Comparison of ENCODE assay signal across 9 mouse cellular contexts in the genomic region with DNA sequence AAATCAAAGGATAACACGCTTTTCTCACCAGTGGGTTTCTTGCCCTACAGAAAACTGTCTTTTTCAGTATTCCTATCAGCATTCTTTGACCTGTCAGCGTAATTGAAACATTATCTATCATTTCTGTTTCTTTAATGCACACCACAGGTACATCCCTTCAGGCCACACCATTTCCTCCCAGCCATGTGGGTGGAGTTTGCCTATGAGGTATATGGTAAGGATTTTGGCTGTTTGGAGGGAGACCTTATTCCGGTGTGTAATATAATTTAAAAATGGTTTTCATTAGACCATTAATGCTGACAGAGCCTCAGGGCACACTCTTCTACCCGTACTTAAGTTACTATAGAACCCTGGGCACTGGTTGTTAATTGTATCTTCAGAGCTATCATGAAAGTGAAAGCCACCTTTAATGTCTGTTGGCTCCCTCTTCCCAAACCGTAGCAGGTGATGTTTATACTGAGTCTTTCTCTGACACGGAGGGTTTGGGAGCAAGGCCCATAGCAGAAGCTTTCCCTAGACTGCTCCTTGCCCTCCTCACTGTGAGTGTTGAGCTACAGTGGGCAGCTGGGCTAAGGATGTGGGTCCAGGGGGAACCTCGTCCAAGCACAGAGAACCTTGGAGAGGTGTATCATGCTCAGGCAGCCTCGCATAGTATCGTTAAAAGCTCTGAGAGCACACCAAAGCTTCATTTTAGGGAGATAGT. TPM values are rescaled to one million over a fixed set of nuclear protein-coding genes. Genes with fewer than 3 reads are reported as not detected.
A peak's percentile ranks its signal among the peaks of the same experiment; 100 is the strongest.
DNase-seq lines count a peak whose midpoint lies in the region; ATAC-seq and TF ChIP-seq lines count a peak whose summit lies in the region.
"Had no signal": no experiment of that assay in that cellular context is flagged by ENCODE, and none has a peak within 500 bp of the region (broad histone marks: within the 10 kb centered on the region; RNA-seq: fewer than 3 reads in every experiment).

No protein-coding gene starts in this region.

- no peak for ATAC-seq in kidney, embryonic 16.5 days (ENCODE audit: low FRiP score, low TSS enrichment)
- ATAC-seq in liver, embryonic 13.5 days (ENCODE audit: low read depth) = no peak
- no peak for ATAC-seq in midbrain, embryonic 16.5 days

- H3K79me3 ChIP-seq in C2C12 (ENCODE audit: low read depth) = peaks cover 26% of the 10 kb centered on the region

- H3K79me2 ChIP-seq in C2C12 (ENCODE audit: control insufficient read depth, insufficient read depth) = peaks cover 69% of the 10 kb centered on the region

- H3K4me2 ChIP-seq in kidney, embryonic 16.5 days (replicated peaks; ENCODE audit: low read depth, low read length) = peak overlapping the region; percentile 25
- 0 out of 2 replicates have a peak overlapping the region, but pooled peaks have one; percentile 15 for H3K4me2 ChIP-seq in liver, embryonic 13.5 days
- H3K4me2 ChIP-seq in midbrain, embryonic 16.5 days (ENCODE audit: low read length) = no peak overlapping the region

- H3K4me3 ChIP-seq in gastrocnemius, adult 2 months = peak overlapping the region; percentile 63
- H3K4me3 ChIP-seq in kidney, embryonic 16.5 days (ENCODE audit: low read length) = no peak overlapping the region
- no peak overlapping the region for H3K4me3 ChIP-seq in C2C12 (ENCODE audit: insufficient read depth, poor library complexity, severe bottlenecking)
- no peak overlapping the region for H3K4me3 ChIP-seq in liver, embryonic 13.5 days (replicated peaks)
- no peak overlapping the region for H3K4me3 ChIP-seq in midbrain, embryonic 16.5 days (ENCODE audit: low read depth, low read length)

- 74% methylated on average over 9 of the region's 9 CpGs for WGBS in kidney, embryonic 16.5 days
- WGBS in liver, embryonic 13.5 days (ENCODE audit: insufficient replicate concordance) = 70% methylated on average over 9 of the region's 9 CpGs
- 72% methylated on average over 9 of the region's 9 CpGs for WGBS in midbrain, embryonic 16.5 days

- peak overlapping the region; percentile 85 for H3K27ac ChIP-seq in gastrocnemius, adult 2 months
- H3K27ac ChIP-seq in kidney, embryonic 16.5 days (ENCODE audit: low read length) = 0 out of 2 replicates have a peak overlapping the region, but pooled peaks have one; percentile 9
- no peak overlapping the region for H3K27ac ChIP-seq in liver, embryonic 13.5 days
- no peak overlapping the region for H3K27ac ChIP-seq in midbrain, embryonic 16.5 days (ENCODE audit: low read length)

- H3K9ac ChIP-seq in kidney, embryonic 16.5 days (replicated peaks; ENCODE audit: low read length) = no peak overlapping the region
- H3K9ac ChIP-seq in liver, embryonic 13.5 days = no peak overlapping the region
- H3K9ac ChIP-seq in midbrain, embryonic 16.5 days (ENCODE audit: low read depth, low read length) = no peak overlapping the region

- no peak for DNase-seq in gastrocnemius, adult 2 months
- DNase-seq in gastrocnemius, postnatal 25 days = no peak
- no peak for DNase-seq in kidney, adult 11 months
- no peak for DNase-seq in liver, embryonic 13.5 days
- no peak for DNase-seq in embryo, embryonic 10 days (ENCODE audit: low spot score)
- DNase-seq: layer of hippocampus, adult 9-11 months had no signal

- H3K27me3 ChIP-seq in kidney, embryonic 16.5 days (ENCODE audit: insufficient read depth, low read length) = no peaks in the 10 kb centered on the region
- H3K27me3 ChIP-seq in C2C12 (ENCODE audit: control insufficient read depth, insufficient read depth, insufficient read length) = no peaks in the 10 kb centered on the region
- H3K27me3 ChIP-seq in liver, embryonic 13.5 days = no peaks in the 10 kb centered on the region
- H3K27me3 ChIP-seq in midbrain, embryonic 16.5 days (ENCODE audit: control insufficient read depth, insufficient read depth, low read depth, low read length) = no peaks in the 10 kb centered on the region

- peak overlapping the region; percentile 68 for H3ac ChIP-seq in C2C12 (ENCODE audit: control insufficient read depth, insufficient read length, low read depth)

- intact Hi-C loops in gastrocnemius, adult 2 months (cut with DNase I) = no loop called here

- peaks cover 18% of the 10 kb centered on the region for H3K36me3 ChIP-seq in kidney, embryonic 16.5 days (ENCODE audit: insufficient read depth, low read length)
- peaks cover 24% of the 10 kb centered on the region for H3K36me3 ChIP-seq in C2C12 (ENCODE audit: control insufficient read depth, insufficient read depth)
- H3K36me3 ChIP-seq in liver, embryonic 13.5 days = peaks cover 29% of the 10 kb centered on the region
- H3K36me3 ChIP-seq in midbrain, embryonic 16.5 days (ENCODE audit: control insufficient read depth, insufficient read depth, low read length) = peaks cover 4% of the 10 kb centered on the region; the same call in 1 of the 2 replicates

- peaks cover 26% of the 10 kb centered on the region for H3K4me1 ChIP-seq in kidney, embryonic 16.5 days (ENCODE audit: insufficient read depth, low read length)
- peaks cover 25% of the 10 kb centered on the region for H3K4me1 ChIP-seq in liver, embryonic 13.5 days (replicated peaks)
- H3K4me1 ChIP-seq in midbrain, embryonic 16.5 days (ENCODE audit: control insufficient read depth, insufficient read depth, low read length) = peaks cover 10% of the 10 kb centered on the region

- TF ChIP-seq CTCF in gastrocnemius, adult 2 months (IDR thresholded peaks at IDR 0.05) = no peak
- TF ChIP-seq CTCF in C2C12 (IDR thresholded peaks at IDR 0.05; ENCODE audit: control insufficient read depth, insufficient read depth, insufficient read length) = no peak

- no peaks in the 10 kb centered on the region for H3K9me3 ChIP-seq in kidney, embryonic 16.5 days (ENCODE audit: low read length)
- no peaks in the 10 kb centered on the region for H3K9me3 ChIP-seq in liver, embryonic 13.5 days (replicated peaks)
- H3K9me3 ChIP-seq in midbrain, embryonic 16.5 days (replicated peaks; ENCODE audit: control insufficient read depth, low read length, poor library complexity, severe bottlenecking) = no peaks in the 10 kb centered on the region

TF ChIP-seq in C2C12, 6 proteins besides CTCF, POLR2A, EP300 and RAD21:
- no peak for TF ChIP-seq MAX (IDR thresholded peaks at IDR 0.05)
- TF ChIP-seq CEBPB (IDR thresholded peaks at IDR 0.05; ENCODE audit: low read depth) = no peak
- TF ChIP-seq FOSL1 (IDR thresholded peaks at IDR 0.05; ENCODE audit: insufficient read depth, low read length, poor library complexity, severe bottlenecking) = no peak
- no peak for TF ChIP-seq MYOD1 (IDR thresholded peaks at IDR 0.05; ENCODE audit: control insufficient read depth, insufficient read length, low read depth)
- no peak for TF ChIP-seq MYOG (IDR thresholded peaks at IDR 0.05; ENCODE audit: control insufficient read depth, extremely low read depth, insufficient read length)
- no peak for TF ChIP-seq USF1 (IDR thresholded peaks at IDR 0.05; ENCODE audit: low read depth)

RNA-seq across cellular contexts. Expression of gene Man2a1, which starts 21.3 kb away (rescaled TPM):
- total RNA-seq in gastrocnemius, adult 2 months (2021) = 1 to 10 TPM; 9.0 to 9.8 TPM
- total RNA-seq in gastrocnemius, postnatal 25 days (2021) = 10 to 100 TPM in 1 of 2 experiments, 1 to 10 TPM in 1; 8.9 to 10.6 TPM
- polyA plus RNA-seq in kidney, embryonic 16.5 days (2015; fragmentation: Nextera tagmentation; extraction: Ambion mirVana) = 7.3 and 9.1 TPM in 2 replicates
- polyA plus RNA-seq in C2C12 (2012; fragmentation: generic; extraction: Trizol) = 12.5 TPM
- 3.6 and 4.0 TPM in 2 replicates for polyA plus RNA-seq in liver, embryonic 13.5 days (2015; fragmentation: Nextera tagmentation; extraction: Ambion mirVana)
- polyA plus RNA-seq in midbrain, embryonic 16.5 days (2015; fragmentation: Nextera tagmentation; extraction: Ambion mirVana) = 5.3 and 6.6 TPM in 2 replicates

Comparison
In these comparisons a context has a peak if more than half of its experiments do, and no peak if none do; other contexts are left out.
1. H3K27ac ChIP-seq: peak in gastrocnemius, adult 2 months (single experiment) and kidney, embryonic 16.5 days (single experiment); none in liver, embryonic 13.5 days (single experiment) and midbrain, embryonic 16.5 days (single experiment).